Mouse (Mus musculus) spleen, adult 2 months (tissue): ENCODE data around the gene Uhrf1. TPM values are rescaled to one million over a fixed set of nuclear protein-coding genes. Genes with fewer than 3 reads are reported as not detected.
"Not testable (repeated sequence)": the region's sequence is repeated elsewhere in the genome, so short reads cannot be mapped to it uniquely, and the experiment has no call there.

ENCODE experiments used
- DNase-seq, 2 experiments: peaks; one replicate each; pipeline versions ENCODE4 v3.0.0 to v3.0.0-alpha.2; 2012 to 2021; ENCODE audit warnings: low spot score in 2 of 2, low read depth in 1 of 2
- H3K27ac ChIP-seq: fragments of 200-500 bp; 2 replicates; pipeline ENCODE4 v1.5.1; 2012; ENCODE audit warnings: low read length, inconsistent platforms; ENCODE audit not compliant: insufficient read depth
- H3K27me3 ChIP-seq: fragments of 200-500 bp; 2 replicates; pipeline ENCODE4 v1.6.1; 2012; ENCODE audit warnings: mild to moderate bottlenecking, moderate library complexity, low read length, inconsistent platforms; ENCODE audit not compliant: control insufficient read depth, insufficient read depth
- H3K36me3 ChIP-seq: fragments of 200-500 bp; 2 replicates; pipeline ENCODE4 v1.6.1; 2012; ENCODE audit warnings: mild to moderate bottlenecking, low read length, inconsistent platforms; ENCODE audit not compliant: control insufficient read depth, insufficient read depth
- H3K4me1 ChIP-seq: fragments of 200-500 bp; 2 replicates; pipeline ENCODE4 v1.6.1; 2011; ENCODE audit warnings: inconsistent platforms; ENCODE audit not compliant: control insufficient read depth, insufficient read depth, insufficient read length
- H3K4me3 ChIP-seq: fragments of 200-500 bp; 2 replicates; pipeline ENCODE4 v1.5.1; 2011; ENCODE audit warnings: mild to moderate bottlenecking, inconsistent platforms; ENCODE audit not compliant: insufficient read depth, insufficient read length; ENCODE audit errors: extremely low read depth
- CTCF ChIP-seq: fragments of 200-500 bp; IDR thresholded peaks from 2 replicates; pipeline ENCODE4 v1.5.1; 2011; ENCODE audit warnings: mild to moderate bottlenecking, inconsistent platforms; ENCODE audit not compliant: insufficient read depth, insufficient read length, insufficient replicate concordance; ENCODE audit errors: extremely low read depth
- POLR2A ChIP-seq: fragments of 200-500 bp; IDR thresholded peaks from 2 replicates; pipeline ENCODE4 v1.6.1; 2011; ENCODE audit warnings: low read depth, low read length, inconsistent platforms
- WGBS: fragments of 180-500 bp; shearing (Covaris S2); methylation state at CpG from one replicate; pipeline ENCODE4 v1.1.7; 2018; 5-methylcytosine and 5-hydroxymethylcytosine counted together
- polyA plus RNA-seq: library from polyadenylated mRNA; depleted of rRNA; stranded (reverse); fragments of >200 nt; gene quantifications from 2 replicates; pipeline ENCODE4 v1.2.3, GENCODE M21; 2012; rRNA removed

Uhrf1 gene
- 16.5 and 23.9 TPM in 2 replicates for polyA plus RNA-seq

GRCm38 (mm10) chr17:56303160-56303846 is at the start of gene Uhrf1:
Gene Uhrf1 (plus strand): TSS chr17:56303321.
- peaks cover 4% of the 10 kb centered on the region; the same call in 1 of the 2 replicates for H3K4me1 ChIP-seq
- DNase-seq: peak in 1 of 2 experiments; percentile 50
- no peak within 1 kb of the TSS for H3K27ac ChIP-seq
- no peaks in the 10 kb centered on the region for H3K27me3 ChIP-seq
- no peaks in the 10 kb centered on the region for H3K36me3 ChIP-seq
- under 1% methylated on average over 43 of the region's 43 CpGs for WGBS
- peak within 1 kb of the TSS; percentile 81 for H3K4me3 ChIP-seq
- TF ChIP-seq POLR2A: no peak

DNA sequence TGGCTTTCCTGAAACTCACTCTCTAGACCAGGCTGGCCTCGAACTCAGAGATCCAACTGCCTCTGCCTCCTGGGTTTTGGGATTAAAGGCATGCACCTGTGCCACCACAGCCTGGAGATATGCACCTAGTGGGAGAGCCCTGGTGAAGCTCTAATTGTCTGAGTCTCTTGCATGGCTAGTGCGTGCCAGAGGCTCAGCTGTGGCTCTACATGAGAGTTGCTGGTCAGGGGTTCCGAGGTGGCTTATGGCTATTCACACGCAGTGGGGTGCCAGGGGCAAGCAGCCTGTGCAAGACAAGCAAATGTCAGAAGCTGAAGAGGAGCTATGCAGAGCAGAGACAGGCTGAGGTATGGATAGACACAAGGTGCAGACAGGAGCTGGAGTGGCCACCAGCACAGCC is 48.4 kb upstream of the Uhrf1 start:
- TF ChIP-seq POLR2A (no peak), CTCF (no peak)
- no peak for DNase-seq
- H3K4me1 ChIP-seq: peaks cover 20% of the 10 kb centered on the region
- no peaks in the 10 kb centered on the region for H3K27me3 ChIP-seq
- peaks cover 12% of the 10 kb centered on the region for H3K36me3 ChIP-seq
- no peak overlapping the region for H3K4me3 ChIP-seq
- no peak overlapping the region for H3K27ac ChIP-seq
- 91% methylated on average over 4 of the region's 4 CpGs for WGBS

GRCm38 (mm10) chr17:56255429-56255828 is 47.7 kb upstream of the Uhrf1 start:
- no peak overlapping the region for H3K4me3 ChIP-seq
- no peak overlapping the region for H3K27ac ChIP-seq
- H3K27me3 ChIP-seq: no peaks in the 10 kb centered on the region
- H3K4me1 ChIP-seq: peaks cover 21% of the 10 kb centered on the region
- TF ChIP-seq CTCF: no peak
- no peak for TF ChIP-seq POLR2A
- 17% methylated on average over 9 of the region's 9 CpGs for WGBS
- peaks cover 18% of the 10 kb centered on the region for H3K36me3 ChIP-seq
- peak in 1 of 2 experiments; percentile 29 for DNase-seq

GRCm38 (mm10) chr17:56255863-56256238 is 47.3 kb upstream of the Uhrf1 start:
- DNase-seq: peak; percentile 97 to 99
- peaks cover 21% of the 10 kb centered on the region for H3K4me1 ChIP-seq
- peak overlapping the region; percentile 62 for H3K4me3 ChIP-seq
- WGBS: under 1% methylated on average over 32 of the region's 32 CpGs
- peak; percentile 62; the same call in 1 of the 2 replicates for TF ChIP-seq POLR2A
- peak; percentile 98 for TF ChIP-seq CTCF
- no peaks in the 10 kb centered on the region for H3K27me3 ChIP-seq
- H3K36me3 ChIP-seq: peaks cover 21% of the 10 kb centered on the region
- H3K27ac ChIP-seq: peak overlapping the region; percentile 91

- TF ChIP-seq POLR2A: peak; percentile 37; the same call in 1 of the 2 replicates
- no peak for TF ChIP-seq CTCF
- H3K27ac ChIP-seq: peak within 1 kb of the TSS; percentile 91
- H3K4me1 ChIP-seq: peaks cover 19% of the 10 kb centered on the region
- H3K4me3 ChIP-seq: peak within 1 kb of the TSS; percentile 69
- no peaks in the 10 kb centered on the region for H3K27me3 ChIP-seq
- under 1% methylated on average over 28 of the region's 28 CpGs for WGBS
- peak; percentile 87 to 98 for DNase-seq
- peaks cover 21% of the 10 kb centered on the region for H3K36me3 ChIP-seq
Measured at GRCm38 (mm10) chr17:56256239-56256881, 46.8 kb upstream of the Uhrf1 start, which contains the start of gene Fem1a. Gene Fem1a (plus strand): TSS chr17:56256810.

DNA sequence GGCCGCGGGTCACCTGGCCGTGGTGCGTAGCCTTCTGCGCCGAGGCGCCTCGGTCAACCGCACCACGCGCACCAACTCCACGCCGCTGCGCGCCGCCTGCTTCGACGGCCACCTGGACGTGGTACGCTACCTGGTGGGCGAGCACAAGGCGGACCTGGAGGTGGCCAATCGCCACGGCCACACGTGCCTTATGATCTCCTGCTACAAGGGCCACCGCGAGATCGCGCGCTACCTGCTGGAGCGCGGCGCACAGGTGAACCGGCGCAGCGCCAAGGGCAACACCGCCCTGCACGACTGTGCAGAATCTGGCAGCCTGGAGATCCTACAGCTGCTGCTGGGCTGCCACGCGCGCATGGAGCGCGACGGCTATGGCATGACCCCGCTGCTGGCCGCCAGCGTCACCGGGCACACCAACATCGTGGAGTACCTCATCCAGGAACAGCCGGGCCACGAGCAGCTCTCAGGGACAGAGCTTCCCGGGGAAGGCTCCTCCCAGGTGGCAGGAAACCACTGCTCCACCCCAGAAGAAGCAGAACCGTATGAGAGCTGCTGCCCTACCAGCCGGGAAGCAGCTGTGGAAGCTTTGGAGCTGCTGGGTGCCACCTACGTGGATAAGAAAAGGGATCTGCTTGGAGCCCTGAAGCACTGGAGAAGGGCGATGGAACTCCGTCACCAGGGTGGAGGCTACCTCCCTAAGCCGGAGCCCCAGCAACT is 45.8 kb upstream of the Uhrf1 start:
- DNase-seq: peak in 1 of 2 experiments; percentile 19
- TF ChIP-seq POLR2A: no peak
- no peak for TF ChIP-seq CTCF
- 6% methylated on average over 58 of the region's 58 CpGs for WGBS
- Histone ChIP-seq H3K36me3 (peaks cover 23% of the 10 kb centered on the region), H3K4me1 (peaks cover 18% of the 10 kb centered on the region), H3K4me3 (peak overlapping the region; percentile 69), H3K27me3 (no peaks in the 10 kb centered on the region), H3K27ac (0 out of 2 replicates have a peak overlapping the region, but pooled peaks have one; percentile 17)

- H3K27me3 ChIP-seq, DNase-seq, H3K27ac ChIP-seq, H3K4me3 ChIP-seq: not testable (repeated sequence)
- H3K4me1 ChIP-seq: peaks cover 18% of the 10 kb centered on the region
- peaks cover 23% of the 10 kb centered on the region for H3K36me3 ChIP-seq
- WGBS: 93% methylated on average over 19 of the region's 19 CpGs
Measured at GRCm38 (mm10) chr17:56258269-56258668, 44.9 kb upstream of the Uhrf1 start.

GRCm38 (mm10) chr17:56258812-56259211 is 44.3 kb upstream of the Uhrf1 start:
- peaks cover 23% of the 10 kb centered on the region for H3K36me3 ChIP-seq

More at GRCm38 (mm10) chr17:56258812-56259211, 44.3 kb upstream of the Uhrf1 start:
- DNase-seq, H3K27ac ChIP-seq, H3K27me3 ChIP-seq, H3K4me3 ChIP-seq: not testable (repeated sequence)
- H3K4me1 ChIP-seq: peaks cover 18% of the 10 kb centered on the region
- 72% methylated on average over 2 of the region's 2 CpGs for WGBS
